Mouse (Mus musculus): Measurements from ENCODE around the gene Ttc7.

The Ttc7 gene

DNA sequence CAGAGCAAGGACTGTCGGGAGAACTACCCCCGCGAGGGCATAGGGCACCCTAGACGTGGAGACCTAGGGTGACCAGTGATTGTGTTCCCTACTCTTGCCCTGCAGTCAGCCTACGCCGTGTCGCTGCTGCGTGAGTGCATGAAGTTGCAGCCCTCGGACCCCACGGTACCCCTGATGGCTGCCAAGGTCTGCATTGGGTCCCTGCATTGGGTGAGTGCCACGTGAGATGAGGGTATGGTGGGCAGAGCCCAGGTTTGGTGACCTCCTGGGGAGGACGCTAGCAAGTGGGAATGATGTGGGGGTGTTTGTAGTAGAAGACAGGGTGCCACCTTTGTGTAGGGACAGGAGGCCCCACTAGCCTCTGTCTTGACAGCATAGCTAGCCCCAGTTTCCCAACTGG lies 51.5 kb downstream of the Ttc7 start:
- in situ Hi-C loops (cut with MboI, MseI): no loop called here

DNA sequence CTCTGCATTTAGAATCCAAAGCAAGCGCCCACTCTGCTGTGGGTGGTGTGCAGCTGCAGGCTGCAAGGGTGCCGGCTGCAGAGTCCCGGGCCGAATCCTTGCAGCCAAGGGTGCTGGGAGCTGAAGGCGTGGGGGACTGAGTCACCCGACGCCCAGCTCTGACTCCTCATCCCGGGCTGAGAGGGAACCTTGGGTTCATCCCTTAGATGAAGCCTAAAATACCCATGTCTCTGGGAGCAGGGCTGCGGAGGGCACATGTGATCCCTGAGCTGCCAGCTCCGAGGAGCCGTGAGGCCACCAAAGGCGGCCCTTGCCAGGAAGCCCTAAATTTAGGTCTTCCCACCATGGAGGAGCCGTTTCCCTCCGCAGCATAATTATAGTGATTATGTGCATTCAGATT lies 52.5 kb downstream of the Ttc7 start:
- in situ Hi-C loops (cut with MboI, MseI): no loop called here

DNA sequence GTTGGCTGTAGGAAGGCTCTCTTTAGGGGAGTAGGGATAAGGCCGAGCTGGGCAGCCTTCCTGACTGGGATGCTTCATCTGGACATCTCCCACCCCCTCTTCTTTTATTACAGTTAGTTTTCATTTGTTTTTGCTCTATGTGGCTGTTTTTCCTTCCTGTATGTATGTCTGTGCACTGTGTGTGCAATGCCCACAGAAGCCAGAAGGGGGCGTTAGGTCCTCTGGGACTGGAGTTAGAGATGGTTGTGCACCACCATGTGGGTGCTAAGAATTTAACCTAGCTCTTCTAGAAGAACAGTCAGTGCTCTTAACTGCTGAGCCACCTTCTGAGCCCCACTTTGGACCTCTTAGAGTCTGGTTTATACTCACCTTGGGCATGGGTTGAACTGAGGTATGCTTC lies 53.0 kb downstream of the Ttc7 start:
- in situ Hi-C loops (cut with MboI, MseI): no loop called here

DNA sequence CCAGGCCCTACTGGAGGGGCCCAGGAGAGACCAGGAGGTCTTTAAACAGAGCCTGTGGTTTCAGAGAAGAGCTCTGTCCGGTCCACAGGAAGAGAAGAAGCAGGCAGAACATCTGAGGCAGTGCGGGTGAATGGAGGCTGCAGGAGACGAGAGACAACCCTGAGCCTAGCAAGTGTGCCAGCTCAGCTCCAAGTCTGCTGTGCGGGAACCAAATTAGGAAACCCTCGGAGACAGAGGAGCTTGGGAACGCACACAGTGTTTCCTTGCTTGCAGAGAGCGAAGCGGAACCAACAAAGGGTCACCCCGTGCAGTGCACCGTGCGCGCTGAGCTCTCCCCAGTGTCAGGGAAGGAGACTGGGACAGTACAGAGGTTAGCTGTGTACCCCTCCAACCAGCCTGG lies 54.2 kb downstream of the Ttc7 start:
- in situ Hi-C loops (cut with MboI, MseI): no loop called here

DNA sequence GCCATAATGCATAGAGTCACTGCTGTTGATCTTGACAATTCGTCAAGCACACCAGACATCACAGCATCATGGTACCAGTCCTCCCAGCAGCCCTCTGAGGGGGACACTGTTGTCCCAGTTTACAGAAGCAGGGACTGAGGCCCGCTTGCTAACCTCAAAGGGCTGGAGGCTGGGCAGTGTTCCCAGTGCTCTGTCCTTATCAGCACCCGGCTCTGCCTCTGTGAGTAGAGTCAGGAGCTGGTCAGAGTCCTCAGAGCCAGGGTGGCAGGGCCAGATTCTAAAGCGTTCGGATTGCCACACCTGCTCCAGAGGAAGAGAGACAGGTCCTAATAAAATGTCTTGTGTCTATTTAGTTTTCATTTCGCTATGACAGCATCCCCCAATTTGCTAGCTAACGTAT lies 55.0 kb downstream of the Ttc7 start:
- in situ Hi-C loops (cut with MboI, MseI): no loop called here

DNA sequence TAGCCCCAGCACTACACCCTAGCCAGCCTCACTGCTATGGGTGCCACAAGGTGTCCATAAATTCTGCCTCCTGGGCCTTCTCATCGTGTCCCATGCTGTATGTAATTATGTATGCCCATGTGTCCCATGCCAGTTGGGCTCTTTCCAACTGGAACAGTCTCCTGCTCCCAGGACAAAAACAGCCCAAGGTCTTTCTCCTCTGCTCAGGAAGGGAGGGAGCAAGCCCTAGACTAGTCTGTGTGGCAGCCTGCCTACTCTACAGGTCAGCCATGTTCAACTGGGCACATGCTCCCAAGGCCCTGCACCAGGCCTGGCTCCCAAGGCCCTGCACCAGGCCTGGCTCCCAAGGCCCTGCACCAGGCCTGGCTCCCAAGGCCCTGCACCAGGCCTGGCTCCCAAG lies 56.4 kb downstream of the Ttc7 start:
- in situ Hi-C loops (cut with MboI, MseI): no loop called here

DNA sequence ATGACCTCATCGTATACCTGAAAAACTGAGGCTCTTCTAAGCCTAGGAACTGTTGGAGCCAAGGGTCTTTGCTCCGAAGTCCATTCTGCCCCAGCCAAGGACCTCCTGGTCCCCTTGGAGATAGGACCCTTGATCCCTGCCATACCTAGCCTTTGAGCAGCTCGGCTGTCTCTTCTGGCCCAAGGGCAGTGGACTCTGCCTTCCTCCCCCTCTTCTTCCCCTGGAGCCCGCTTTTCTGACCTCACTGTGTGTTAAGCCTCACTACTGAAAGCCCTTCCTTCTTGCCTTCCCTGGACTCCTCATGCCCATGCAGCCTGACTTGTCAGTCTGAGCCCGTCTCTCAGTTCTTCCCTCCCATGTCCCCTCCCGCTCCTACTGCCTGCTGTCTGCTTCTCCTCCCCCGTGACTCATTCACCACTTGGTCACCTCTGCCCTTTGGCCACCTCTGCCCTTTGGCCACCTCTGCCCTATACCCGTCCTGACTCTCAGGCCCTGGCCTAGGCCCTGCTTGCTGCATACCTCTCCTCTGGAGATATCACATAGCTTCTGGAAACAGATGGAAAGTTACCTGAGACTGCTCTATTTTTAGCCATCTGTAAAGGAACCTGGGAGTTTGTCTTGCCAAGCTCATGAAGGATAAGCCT lies 60.5 kb downstream of the Ttc7 start:
- in situ Hi-C loops (cut with MboI, MseI): no loop called here

DNA sequence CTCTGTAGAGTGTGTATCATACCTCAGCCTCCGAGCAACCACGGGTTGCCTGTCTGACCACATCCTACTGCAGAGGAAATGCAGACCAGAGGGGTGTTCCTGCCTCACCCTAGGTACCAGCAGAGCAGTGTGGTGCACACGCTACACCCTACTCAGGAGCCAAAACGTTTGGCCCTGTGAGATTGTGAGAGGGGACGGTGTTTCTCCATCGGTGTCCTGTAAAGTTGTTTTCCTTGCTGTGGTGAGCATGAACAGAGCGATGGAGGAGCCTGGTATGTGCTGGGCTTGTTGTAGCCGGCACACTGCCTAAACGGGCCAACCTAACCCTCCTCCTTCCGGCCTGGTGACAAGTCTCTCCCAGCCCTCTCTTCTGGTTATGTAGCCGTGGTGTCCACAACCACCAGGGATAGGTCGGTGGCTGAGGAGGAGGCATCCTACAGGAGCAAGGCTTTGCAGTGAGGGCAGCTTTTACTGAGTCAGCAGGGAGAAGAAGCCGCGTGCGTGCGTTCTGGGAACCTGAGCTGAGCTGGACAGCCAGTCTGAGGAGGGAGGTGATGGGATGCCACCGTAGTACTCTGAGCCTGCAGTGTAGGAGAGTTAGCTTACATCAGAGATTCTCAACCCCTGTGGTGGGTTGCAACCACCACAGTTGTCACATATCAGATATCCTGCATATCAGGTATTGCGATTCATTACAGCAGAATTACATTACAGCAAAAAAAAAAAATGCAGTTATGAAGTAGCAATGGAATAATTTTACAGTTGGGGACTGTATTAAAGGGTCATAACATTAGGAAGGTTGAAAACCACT lies 62.0 kb downstream of the Ttc7 start:
- in situ Hi-C loops (cut with MboI, MseI): no loop called here

DNA sequence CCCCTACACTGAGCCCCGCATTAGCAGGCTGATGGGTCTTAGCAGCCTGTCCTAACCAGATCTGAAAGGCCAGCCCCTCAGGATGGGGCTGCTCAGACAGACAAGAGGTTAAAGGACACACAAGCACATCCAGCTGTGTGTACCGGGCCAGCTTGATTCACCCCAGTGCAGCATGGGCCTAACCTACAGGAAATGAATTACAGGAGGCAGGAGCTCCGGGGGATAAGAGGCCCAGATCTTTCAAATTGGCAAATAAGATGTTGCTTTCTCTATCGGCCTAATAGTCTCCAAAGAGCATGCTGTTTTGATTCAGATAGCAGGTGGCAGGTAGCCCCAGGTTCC lies 62.5 kb downstream of the Ttc7 start:
- in situ Hi-C loops (cut with MboI, MseI): no loop called here

DNA sequence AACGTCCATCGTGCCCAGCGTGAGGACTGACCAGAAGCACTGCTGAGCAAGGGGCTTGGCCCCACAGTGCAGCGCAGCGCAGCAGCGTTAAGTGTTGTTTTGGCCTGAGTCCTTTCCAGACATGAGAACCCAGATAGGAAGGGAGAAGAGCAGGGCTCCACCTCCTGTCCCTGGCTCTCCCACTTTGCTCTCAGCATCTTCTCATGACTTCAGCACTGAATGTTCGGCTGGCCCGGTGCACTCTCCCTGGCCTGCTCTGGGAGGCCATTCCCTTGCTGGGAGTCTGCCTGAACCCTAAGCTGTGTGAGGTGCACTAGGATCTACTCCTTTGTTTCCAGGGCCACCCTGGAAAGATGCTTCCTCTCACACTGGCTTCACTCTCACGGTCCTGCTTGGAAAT lies 65.7 kb downstream of the Ttc7 start:
- in situ Hi-C loops (cut with MboI, MseI): no loop called here

DNA sequence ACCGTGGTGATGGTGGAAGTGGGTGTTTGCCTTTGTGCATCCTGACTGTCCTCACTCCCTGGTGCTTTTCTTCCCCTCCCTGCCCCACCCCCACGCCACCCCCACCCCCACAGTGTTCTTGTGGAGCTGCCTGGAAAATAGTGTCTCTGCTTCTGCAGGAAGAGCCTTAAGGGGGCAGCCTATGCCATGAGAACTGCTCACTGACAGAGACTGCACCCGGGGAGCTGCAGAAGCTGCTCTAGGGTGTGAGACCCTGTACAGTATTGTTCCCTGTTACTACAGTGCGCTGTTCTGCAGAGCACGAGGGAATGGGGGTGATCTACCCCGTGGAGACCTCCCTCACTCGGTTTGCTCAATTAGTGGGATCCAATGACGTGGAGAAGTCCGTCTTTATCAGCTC lies 66.4 kb downstream of the Ttc7 start:
- in situ Hi-C loops (cut with MboI, MseI): no loop called here

DNA sequence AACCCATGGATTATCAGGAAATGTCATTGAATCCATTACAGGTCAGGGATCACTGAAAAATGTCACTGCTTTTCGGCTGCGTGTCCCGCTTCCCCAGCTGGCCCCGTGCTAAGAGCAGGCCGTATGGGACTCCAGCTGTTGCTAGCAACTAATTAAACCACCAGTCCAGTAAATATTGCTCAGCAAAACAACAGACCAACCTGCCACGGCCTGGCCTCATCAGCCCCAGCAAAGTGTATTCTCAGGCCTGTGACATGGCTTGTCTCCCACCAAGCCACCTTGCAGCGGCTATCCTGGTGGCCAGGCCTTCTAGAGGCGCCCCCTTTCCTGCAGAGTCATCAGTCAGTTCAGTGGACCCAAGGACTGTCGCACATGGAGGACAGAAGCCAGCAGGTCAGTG lies 66.9 kb downstream of the Ttc7 start:
- in situ Hi-C loops (cut with MboI, MseI): no loop called here

DNA sequence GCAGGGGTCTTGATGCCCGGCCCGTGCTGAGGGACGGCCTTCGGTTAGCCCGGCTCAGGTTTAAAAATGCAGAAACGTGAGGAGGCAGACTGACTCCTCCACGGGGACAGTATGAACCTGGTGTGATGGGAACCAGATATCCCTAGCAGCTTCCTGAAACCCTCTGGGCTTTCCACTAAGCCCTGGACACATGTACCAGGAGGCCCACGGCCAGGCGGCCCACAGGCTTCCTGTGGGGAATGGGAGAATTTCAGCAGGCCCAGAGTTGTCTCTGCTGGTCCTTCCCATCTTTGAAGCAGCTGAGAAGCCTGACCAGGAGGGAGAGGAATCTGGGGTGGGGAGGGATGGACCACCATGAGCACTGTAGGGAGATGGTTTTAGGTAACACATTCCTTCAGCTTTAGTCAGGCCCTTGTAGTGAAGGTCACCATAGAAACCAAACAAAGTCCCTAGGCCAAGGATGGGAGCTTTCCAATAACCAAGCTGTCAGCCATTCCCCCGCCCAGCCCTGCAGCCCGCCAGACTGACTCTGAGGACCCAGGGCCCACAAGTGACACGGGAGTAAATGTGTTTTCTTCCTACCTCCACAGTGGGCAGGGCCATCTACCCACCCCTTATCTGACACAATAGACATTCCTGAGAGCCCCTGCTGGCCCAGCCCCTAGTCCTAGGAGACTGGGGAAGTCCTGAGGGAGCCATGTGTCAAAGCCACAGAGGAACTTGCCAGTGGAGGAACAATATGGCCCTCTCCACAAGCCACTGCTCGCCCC lies 68.0 kb downstream of the Ttc7 start:
- in situ Hi-C loops (cut with MboI, MseI): no loop called here

DNA sequence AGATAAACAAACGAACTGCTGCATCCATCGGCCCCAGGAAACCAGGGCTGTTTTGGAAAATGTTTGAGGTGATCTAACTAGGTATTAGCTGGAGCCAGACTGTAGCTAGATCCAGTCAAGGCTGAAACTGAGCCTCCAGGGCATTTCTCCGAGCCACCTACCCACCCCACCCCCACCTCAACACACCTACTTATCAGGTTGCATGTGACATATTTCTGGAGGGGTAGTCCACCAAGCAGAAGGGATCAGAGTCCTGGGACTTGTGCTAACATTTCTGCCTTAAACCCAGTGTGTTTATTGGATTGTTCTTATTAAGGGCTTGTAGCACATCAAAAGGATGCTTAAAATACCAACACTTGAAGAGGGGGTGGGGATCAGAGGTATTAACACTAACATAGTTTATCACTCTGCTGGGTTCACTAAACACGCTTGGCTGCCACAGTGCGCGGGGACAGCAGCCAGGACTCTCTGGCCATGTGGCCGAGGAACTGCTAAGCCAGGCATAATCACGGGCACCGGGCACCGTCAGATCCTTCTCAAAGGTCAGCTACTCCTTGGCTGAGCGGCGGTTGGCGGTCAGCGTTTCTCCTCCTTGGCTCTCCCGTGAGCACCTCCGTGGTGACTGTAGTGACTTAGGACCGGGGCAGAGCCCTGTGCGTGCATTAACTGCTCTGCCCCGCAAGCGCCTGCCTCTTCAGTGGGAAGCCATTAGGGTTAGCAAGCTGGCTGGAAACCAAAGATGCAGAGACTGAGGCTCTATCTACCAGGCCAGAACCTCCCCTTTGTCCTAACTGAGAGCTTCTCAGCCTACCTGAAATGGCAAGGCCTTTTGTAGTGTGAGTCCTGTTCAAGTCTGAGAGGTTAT lies 68.8 kb downstream of the Ttc7 start:
- in situ Hi-C loops (cut with MboI, MseI): no loop called here

DNA sequence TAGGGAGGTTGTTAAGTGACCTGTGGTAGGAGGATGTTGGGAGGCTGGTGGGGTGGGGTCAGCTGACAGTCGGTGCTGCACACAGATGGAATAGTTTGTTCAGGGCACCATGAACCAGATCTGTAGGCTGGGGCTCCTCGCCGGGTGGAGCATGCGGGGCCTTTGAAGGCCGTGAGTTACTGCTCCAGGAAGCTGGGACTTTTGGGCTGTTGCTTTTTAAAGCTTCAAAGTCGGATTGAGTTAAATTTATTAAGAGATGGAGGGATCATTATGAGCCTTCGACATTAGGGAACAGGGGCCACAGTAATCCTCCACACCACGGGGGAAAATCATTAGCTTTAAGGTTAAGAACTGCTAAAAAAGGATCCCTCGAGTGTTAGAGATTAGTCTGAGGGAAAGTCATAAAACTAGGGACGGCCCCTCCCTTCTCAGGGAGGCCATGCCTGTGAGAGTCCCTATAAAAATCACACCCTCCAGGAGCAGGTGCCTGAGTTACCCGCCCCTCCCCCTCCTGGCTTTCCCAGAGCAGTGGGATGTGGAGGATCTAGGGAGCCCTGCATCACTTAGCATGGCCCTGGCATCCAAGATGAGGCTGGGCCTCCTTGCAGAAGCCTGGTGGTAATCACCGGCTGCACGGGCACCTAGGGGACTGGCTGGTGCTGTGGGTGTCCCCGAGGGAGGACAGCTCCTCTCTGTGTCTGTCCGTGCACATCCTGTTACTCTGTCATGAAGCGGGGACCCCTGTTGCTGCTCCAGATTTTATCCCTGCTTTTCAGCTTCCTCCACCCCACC lies 69.6 kb downstream of the Ttc7 start:
- in situ Hi-C loops (cut with MboI, MseI): no loop called here

DNA sequence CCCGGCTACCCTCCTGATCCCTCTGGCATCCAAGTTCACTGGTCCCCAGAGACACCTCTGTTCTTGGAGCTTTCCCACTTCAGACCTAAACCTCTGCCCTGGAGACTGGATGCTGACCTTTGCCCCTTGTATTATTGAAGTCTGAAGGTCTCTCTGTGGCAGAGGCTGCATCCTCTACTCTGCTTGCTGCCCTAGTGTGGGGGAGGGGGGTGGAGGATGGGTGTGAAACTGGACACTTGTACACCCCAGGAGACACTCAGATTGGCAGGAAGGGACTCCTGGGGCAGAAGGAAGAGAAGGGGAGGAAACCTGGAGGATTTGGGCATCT lies 70.2 kb downstream of the Ttc7 start:
- in situ Hi-C loops (cut with MboI, MseI): no loop called here

DNA sequence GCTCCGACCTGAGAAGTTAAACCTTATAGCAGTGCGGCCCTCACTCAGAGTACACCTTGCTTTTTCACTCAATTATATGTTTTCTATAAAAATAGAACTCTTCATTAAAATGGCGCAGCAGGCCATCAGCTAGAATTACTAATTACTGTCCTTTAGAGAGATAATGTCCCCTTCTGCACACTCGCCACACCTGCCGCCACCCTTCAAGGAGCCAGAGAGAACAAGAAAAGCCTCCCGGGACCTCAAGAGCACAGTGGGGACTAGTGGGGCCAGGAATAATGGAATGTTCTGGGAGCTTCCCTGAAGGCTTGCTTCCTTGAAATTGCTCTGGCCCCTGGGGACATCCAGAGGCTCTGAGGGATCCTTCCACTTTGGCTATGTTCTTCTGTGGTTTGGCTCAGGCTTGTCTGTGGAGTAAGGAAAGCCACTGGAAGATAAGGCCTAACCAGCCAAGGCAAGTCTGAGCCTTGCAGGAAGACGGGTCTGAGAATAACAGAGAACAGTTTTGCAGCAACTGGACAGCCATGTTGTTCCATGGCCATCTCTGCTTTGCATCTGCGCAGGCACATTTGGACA lies 71.1 kb downstream of the Ttc7 start:
- in situ Hi-C loops (cut with MboI, MseI): no loop called here

DNA sequence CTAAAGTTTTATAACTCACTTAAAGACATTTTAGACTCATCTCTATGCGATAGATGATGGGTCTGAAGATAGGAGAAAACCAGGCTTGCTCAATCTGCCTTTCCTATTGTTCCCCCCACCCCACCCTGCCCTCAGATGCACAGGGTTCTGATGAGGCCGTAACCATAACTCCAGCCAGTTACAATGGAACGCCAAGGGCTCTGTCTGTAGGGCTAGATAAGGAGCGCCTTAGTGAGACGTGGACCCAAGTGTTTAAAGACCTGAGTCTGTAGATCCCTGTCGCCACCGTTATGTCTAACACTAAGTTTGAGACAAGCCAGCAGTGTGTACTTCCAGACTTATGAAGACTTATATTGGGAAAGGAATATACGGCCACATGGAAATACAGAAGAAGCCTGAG lies 72.8 kb downstream of the Ttc7 start:
- in situ Hi-C loops (cut with MboI, MseI): no loop called here

DNA sequence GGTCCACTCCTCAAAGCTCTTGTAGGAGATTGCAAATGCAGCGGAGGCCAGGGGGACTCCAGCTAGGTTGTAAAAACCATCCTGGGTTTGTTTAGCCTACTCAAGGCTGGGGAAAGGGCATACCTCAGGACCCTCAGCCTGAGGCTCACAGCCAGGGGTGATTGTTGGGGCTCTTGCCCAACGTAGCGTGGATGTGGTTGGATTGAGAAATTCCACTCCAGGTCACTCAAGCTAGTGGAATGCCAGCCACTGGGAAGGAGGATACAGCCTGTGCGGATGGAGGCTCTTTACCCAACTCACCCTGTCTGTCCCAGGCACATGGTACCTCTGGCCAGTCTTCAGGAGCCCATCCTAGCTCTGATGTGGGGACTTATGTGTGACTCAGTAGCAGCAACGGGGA lies 73.6 kb downstream of the Ttc7 start:
- in situ Hi-C loops (cut with MboI, MseI): no loop called here

DNA sequence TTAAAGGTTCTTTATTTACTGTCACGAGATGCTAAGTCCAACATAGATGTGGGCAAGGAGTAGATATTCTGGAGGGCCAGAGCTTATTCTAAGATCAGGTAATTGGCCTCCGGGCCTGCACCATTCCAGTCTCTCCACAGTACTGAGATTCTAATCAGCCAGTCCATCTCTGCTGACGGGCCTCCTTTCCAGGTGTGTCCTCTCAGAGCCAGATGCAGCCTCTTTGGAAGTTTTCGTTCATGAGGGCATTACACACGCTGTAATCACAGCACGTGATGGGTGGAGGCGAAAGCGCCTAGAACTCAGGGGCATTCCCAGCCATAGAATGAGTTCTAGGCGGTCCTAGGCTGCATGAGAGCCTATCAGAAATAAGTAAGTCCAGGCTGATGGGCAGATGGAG lies 74.8 kb downstream of the Ttc7 start:
- in situ Hi-C loops (cut with MboI, MseI): no loop called here

DNA sequence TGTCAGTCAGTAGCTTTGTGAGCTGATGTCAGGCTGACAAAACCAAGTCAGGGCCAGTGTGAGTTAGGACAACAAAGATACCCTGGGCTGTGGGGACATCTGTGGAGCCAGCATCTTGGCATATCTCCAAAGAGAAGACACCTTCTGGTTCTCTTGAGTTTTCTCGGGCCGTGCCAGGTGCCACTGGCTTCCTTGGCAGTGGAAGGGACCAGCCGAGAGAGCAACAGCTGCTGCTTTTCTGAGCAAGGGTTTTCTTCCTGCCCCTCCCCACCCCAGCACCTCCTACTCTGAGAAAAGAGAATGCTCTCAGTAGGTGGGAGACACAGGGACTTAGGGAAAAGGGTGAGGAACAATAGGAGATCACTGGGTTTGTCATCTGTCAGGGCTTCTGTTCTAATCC lies 78.4 kb downstream of the Ttc7 start:
- in situ Hi-C loops (cut with MboI, MseI): no loop called here
